Mouse (Mus musculus) neural tube, embryonic 13.5 days (tissue): Measurements from ENCODE around the gene Nckap1. TPM values are rescaled to one million over a fixed set of nuclear protein-coding genes. Genes with fewer than 3 reads are reported as not detected.

Source experiments
- ATAC-seq: fragments of 200-750 bp; cut with Nextera tagmentation; 2 replicates; pipeline ENCODE4 v1.8.0; 2017; ENCODE audit warnings: low read depth, mild to moderate bottlenecking, moderate TSS enrichment, moderate library complexity
- H3K27ac ChIP-seq: fragments of 300-500 bp; sonication (generic); replicated peaks from 2 replicates; pipeline ENCODE4 v1.5.1; 2015; ENCODE audit warnings: moderate library complexity, mild to moderate bottlenecking, inconsistent platforms
- H3K27me3 ChIP-seq: fragments of 300-500 bp; sonication (generic); 2 replicates; pipeline ENCODE4 v1.6.1; 2015; ENCODE audit warnings: mild to moderate bottlenecking, inconsistent platforms
- H3K36me3 ChIP-seq: fragments of 300-500 bp; sonication (generic); 2 replicates; pipeline ENCODE4 v1.6.1; 2015; ENCODE audit warnings: mild to moderate bottlenecking, inconsistent platforms
- H3K4me1 ChIP-seq: fragments of 300-500 bp; sonication (generic); replicated peaks from 2 replicates; pipeline ENCODE4 v1.6.1; 2015; ENCODE audit warnings: inconsistent platforms
- H3K4me2 ChIP-seq: fragments of 300-500 bp; sonication (generic); 2 replicates; pipeline ENCODE4 v1.6.1; 2015; ENCODE audit warnings: inconsistent platforms, mild to moderate bottlenecking, moderate library complexity
- H3K4me3 ChIP-seq: fragments of 300-500 bp; sonication (generic); 2 replicates; pipeline ENCODE4 v1.5.1; 2015; ENCODE audit warnings: mild to moderate bottlenecking, inconsistent platforms
- H3K9ac ChIP-seq: fragments of 300-500 bp; sonication (generic); 2 replicates; pipeline ENCODE4 v1.6.1; 2015; ENCODE audit warnings: moderate library complexity, mild to moderate bottlenecking, inconsistent platforms
- H3K9me3 ChIP-seq: fragments of 300-500 bp; sonication (generic); 2 replicates; pipeline ENCODE4 v1.6.1; 2016; ENCODE audit warnings: inconsistent platforms
- WGBS: fragments of 180-500 bp; shearing (Covaris S2); methylation state at CpG from one replicate; pipeline ENCODE4 v1.1.7; 2015; 5-methylcytosine and 5-hydroxymethylcytosine counted together
- microRNA counts: library from miRNA; unstranded; fragments of <30 nt; microRNA quantifications from one replicate; lab custom pipeline; 2016
- microRNA-seq: library from miRNA; unstranded; fragments of <30 nt; microRNA quantifications from one replicate; pipeline ENCODE4, GENCODE M21; 2016
- polyA plus RNA-seq: library from polyadenylated mRNA; unstranded; fragments of >200 nt; fragmentation: Nextera tagmentation; extraction: Ambion mirVana; gene quantifications from 2 replicates; pipeline ENCODE4 v1.2.1, GENCODE M21; 2015

Nckap1 gene
- polyA plus RNA-seq, 1 experiment from 2014 or later = 90.5 TPM

- Histone ChIP-seq H3K4me1 (no peaks in the 10 kb centered on the region), H3K27me3 (no peaks in the 10 kb centered on the region), H3K27ac (no peak overlapping the region), H3K4me3 (no peak overlapping the region), H3K9ac (no peak overlapping the region), H3K36me3 (no peaks in the 10 kb centered on the region), H3K4me2 (no peak overlapping the region), H3K9me3 (no peaks in the 10 kb centered on the region)
- WGBS = 87% methylated on average over 5 of the region's 5 CpGs
- no peak for ATAC-seq
Measured at GRCm38 (mm10) chr2:80474247-80474796, 106.9 kb downstream of the Nckap1 start.

- WGBS = 89% methylated on average over 16 of the region's 16 CpGs
- Histone ChIP-seq H3K4me2 (no peak overlapping the region), H3K27me3 (no peaks in the 10 kb centered on the region), H3K9me3 (no peaks in the 10 kb centered on the region), H3K4me1 (no peaks in the 10 kb centered on the region), H3K36me3 (no peaks in the 10 kb centered on the region), H3K4me3 (no peak overlapping the region), H3K27ac (no peak overlapping the region), H3K9ac (no peak overlapping the region)
- ATAC-seq = no peak
Measured at GRCm38 (mm10) chr2:80465991-80466821, 115.0 kb downstream of the Nckap1 start.

- Histone ChIP-seq H3K4me3 (no peak overlapping the region), H3K9ac (no peak overlapping the region), H3K4me2 (no peak overlapping the region), H3K27ac (no peak overlapping the region), H3K27me3 (no peaks in the 10 kb centered on the region), H3K9me3 (no peaks in the 10 kb centered on the region), H3K4me1 (no peaks in the 10 kb centered on the region), H3K36me3 (no peaks in the 10 kb centered on the region)
- ATAC-seq = no peak
- 73% methylated on average over 8 of the region's 8 CpGs for WGBS
Measured at GRCm38 (mm10) chr2:80461827-80462226, 119.4 kb downstream of the Nckap1 start.

MicroRNA genes within 50 kb of the gene (microRNA counts, 519-probe panel; counts per million panel counts)
- microRNA mmu-miR-684 (lab: Ali Mortazavi, UCI) = not detected

Small RNAs within 50 kb of the gene (microRNA-seq; reads per million reads assigned to microRNA genes)
- gene Mir684-1 = not detected

Other genes starting within 250 kb of the Nckap1 start
- 25.6 and 26.0 TPM in 2 replicates for gene Frzb, start 133.8 kb downstream of the Nckap1 start, polyA plus RNA-seq
- gene Dusp19, start 35.7 kb upstream of the Nckap1 start, polyA plus RNA-seq = 16.2 and 19.2 TPM in 2 replicates
- gene Nup35, start 35.9 kb upstream of the Nckap1 start, polyA plus RNA-seq = 54.9 and 59.0 TPM in 2 replicates